Mouse (Mus musculus) erythroblast, embryonic 14.5 days (primary cell): Measurements from ENCODE around the gene Negr1. TPM values are rescaled to one million over a fixed set of nuclear protein-coding genes. Genes with fewer than 3 reads are reported as not detected.

ENCODE experiments used
- H3K27me3 ChIP-seq: 2 replicates; pipeline ENCODE4 v1.6.1; 2012; ENCODE audit warnings: inconsistent platforms; ENCODE audit not compliant: control insufficient read depth
- H3K36me3 ChIP-seq: 2 replicates; pipeline ENCODE4 v1.6.1; 2012; ENCODE audit warnings: mild to moderate bottlenecking, inconsistent platforms; ENCODE audit not compliant: control insufficient read depth
- H3K4me1 ChIP-seq: 2 replicates; pipeline ENCODE4 v1.6.1; 2012; ENCODE audit warnings: inconsistent platforms; ENCODE audit not compliant: control insufficient read depth
- H3K4me3 ChIP-seq: replicated peaks from 2 replicates; pipeline ENCODE3; 2012; ENCODE audit warnings: moderate library complexity, mild to moderate bottlenecking, inconsistent platforms
- H3K9me3 ChIP-seq: 2 replicates; pipeline ENCODE4 v1.6.1; 2012; ENCODE audit warnings: low read length, inconsistent platforms, mixed read lengths; ENCODE audit not compliant: control insufficient read depth
- GATA1 ChIP-seq: IDR thresholded peaks from 2 replicates; pipeline ENCODE4 v1.6.1; 2012; ENCODE audit warnings: low read length, inconsistent platforms, mixed read lengths
- TAL1 ChIP-seq: IDR thresholded peaks from 3 replicates; pipeline ENCODE4 v1.6.1; 2012; ENCODE audit warnings: low read length, inconsistent platforms, mixed read lengths
- polyA plus RNA-seq: library from polyadenylated mRNA; stranded (reverse); fragments of >175 nt; gene quantifications from 2 replicates; pipeline ENCODE4 v1.2.3, GENCODE M21; 2012

The Negr1 gene
- polyA plus RNA-seq, 1 experiment, result 0.02 TPM

DNA sequence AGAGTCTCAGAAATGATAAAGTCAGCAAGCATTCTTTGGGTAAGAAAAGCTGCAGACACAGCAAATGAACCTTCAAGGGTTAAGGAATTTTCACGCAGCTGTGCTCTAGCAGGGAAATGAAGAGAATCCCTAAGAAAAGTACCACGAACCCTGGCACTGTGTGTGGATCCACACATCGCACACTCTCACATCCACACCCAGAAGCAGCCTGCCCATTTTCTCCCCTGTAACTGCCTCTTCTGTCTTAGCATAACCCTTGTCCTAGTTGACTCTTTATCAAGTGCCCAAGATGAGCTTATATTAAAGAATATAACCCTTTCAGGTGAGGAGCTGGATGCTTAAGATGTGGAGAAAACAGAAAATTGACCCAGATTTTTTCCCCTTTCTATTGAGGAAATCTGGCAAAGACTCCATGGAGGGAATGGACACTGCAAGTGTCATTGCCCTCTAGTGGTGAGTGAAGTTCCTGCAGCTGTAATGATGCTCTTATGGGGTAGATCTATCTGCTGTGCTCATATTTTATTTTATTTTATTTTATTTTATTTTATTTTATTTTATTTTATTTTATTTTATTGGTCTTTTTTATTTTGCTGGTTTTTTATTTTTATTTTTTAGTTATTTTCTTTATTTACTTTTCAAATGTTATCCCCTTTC, 82.2 kb downstream of the Negr1 start:
- TF ChIP-seq TAL1, result no peak
- no peak for TF ChIP-seq GATA1
- Histone ChIP-seq H3K27me3 (no peaks in the 10 kb centered on the region), H3K36me3 (no peaks in the 10 kb centered on the region), H3K4me1 (no peaks in the 10 kb centered on the region), H3K4me3 (no peak overlapping the region), H3K9me3 (no peaks in the 10 kb centered on the region)

- TF ChIP-seq GATA1, result no peak
- TF ChIP-seq TAL1, result no peak
- H3K36me3 ChIP-seq, result no peaks in the 10 kb centered on the region
- H3K4me3 ChIP-seq, result no peak overlapping the region
- H3K9me3 ChIP-seq, result no peaks in the 10 kb centered on the region; the same call in 1 of the 2 replicates
- H3K27me3 ChIP-seq, result no peaks in the 10 kb centered on the region
- H3K4me1 ChIP-seq, result no peaks in the 10 kb centered on the region
These were observed 86.8 kb downstream of the Negr1 start for GRCm38 (mm10) chr3:156648378-156648777.

- peaks cover 3% of the 10 kb centered on the region; the same call in 1 of the 2 replicates for H3K9me3 ChIP-seq
- H3K36me3 ChIP-seq, result no peaks in the 10 kb centered on the region
- no peaks in the 10 kb centered on the region for H3K27me3 ChIP-seq
- H3K4me3 ChIP-seq, result no peak overlapping the region
- TF ChIP-seq GATA1, result no peak
- TF ChIP-seq TAL1, result no peak
- no peaks in the 10 kb centered on the region for H3K4me1 ChIP-seq
These were observed 101.0 kb downstream of the Negr1 start for GRCm38 (mm10) chr3:156662553-156662952.

- no peaks in the 10 kb centered on the region for H3K27me3 ChIP-seq
- no peaks in the 10 kb centered on the region for H3K36me3 ChIP-seq
- no peak overlapping the region for H3K4me3 ChIP-seq
- H3K9me3 ChIP-seq, result peaks cover 4% of the 10 kb centered on the region
- no peaks in the 10 kb centered on the region for H3K4me1 ChIP-seq
- TF ChIP-seq TAL1, result no peak
- TF ChIP-seq GATA1, result no peak
These were observed 111.0 kb downstream of the Negr1 start for GRCm38 (mm10) chr3:156672560-156672959.

GRCm38 (mm10) chr3:156690059-156690605, 128.5 kb downstream of the Negr1 start:
- Histone ChIP-seq H3K9me3 (peaks cover 11% of the 10 kb centered on the region; the same call in 1 of the 2 replicates), H3K36me3 (no peaks in the 10 kb centered on the region), H3K4me1 (no peaks in the 10 kb centered on the region), H3K4me3 (no peak overlapping the region), H3K27me3 (no peaks in the 10 kb centered on the region)
- TF ChIP-seq TAL1, result no peak
- TF ChIP-seq GATA1, result no peak

GRCm38 (mm10) chr3:156698687-156699086, 137.1 kb downstream of the Negr1 start:
- Histone ChIP-seq H3K9me3 (no peaks in the 10 kb centered on the region; the same call in 1 of the 2 replicates), H3K4me3 (no peak overlapping the region), H3K27me3 (no peaks in the 10 kb centered on the region), H3K36me3 (no peaks in the 10 kb centered on the region), H3K4me1 (no peaks in the 10 kb centered on the region)
- TF ChIP-seq TAL1, result no peak
- no peak for TF ChIP-seq GATA1

DNA sequence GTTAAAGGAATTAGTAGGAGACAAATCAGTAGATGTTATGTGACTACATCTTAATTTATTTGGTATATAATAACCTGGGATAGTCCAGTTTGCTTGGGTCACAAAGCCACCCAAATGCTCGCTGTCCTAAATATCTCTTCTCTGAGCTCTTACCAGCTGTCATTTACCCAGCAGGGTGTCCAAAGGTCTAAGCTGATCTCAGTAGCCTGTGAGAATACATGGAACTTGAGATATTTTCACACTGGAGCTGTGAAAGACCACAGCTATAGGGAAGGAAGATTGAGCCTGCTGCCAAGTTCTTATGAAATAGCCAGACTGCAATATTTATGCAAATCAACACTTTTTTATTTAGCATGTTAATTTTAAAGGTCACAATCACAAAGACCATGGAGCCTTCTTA, 141.6 kb downstream of the Negr1 start:
- Histone ChIP-seq H3K9me3 (no peaks in the 10 kb centered on the region; the same call in 1 of the 2 replicates), H3K4me3 (no peak overlapping the region), H3K36me3 (no peaks in the 10 kb centered on the region), H3K27me3 (no peaks in the 10 kb centered on the region), H3K4me1 (no peaks in the 10 kb centered on the region)
- TF ChIP-seq GATA1 (no peak), TAL1 (no peak)

DNA sequence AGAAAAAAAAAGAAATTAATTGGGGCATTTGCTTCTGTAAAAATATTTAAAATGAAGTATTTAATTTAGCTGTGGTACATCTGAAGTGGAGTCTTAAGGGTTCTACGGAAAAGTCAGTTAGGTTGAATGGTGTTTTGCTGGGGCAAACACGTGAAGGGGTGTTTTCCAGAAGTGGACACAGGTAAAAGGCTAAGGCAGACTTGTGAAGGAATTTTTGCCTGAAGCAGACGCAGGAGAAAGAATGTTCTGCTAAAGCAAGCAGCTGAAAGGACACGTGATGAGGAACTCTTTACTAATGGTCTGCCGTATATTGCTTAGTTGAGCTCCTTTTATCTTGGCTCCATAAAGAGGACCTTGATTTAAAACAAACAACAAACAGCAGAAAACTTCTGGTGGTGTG, 148.6 kb downstream of the Negr1 start:
- Histone ChIP-seq H3K4me1 (no peaks in the 10 kb centered on the region), H3K36me3 (no peaks in the 10 kb centered on the region), H3K4me3 (no peak overlapping the region), H3K9me3 (no peaks in the 10 kb centered on the region), H3K27me3 (no peaks in the 10 kb centered on the region)
- no peak for TF ChIP-seq TAL1
- no peak for TF ChIP-seq GATA1

GRCm38 (mm10) chr3:156710693-156711092, 149.1 kb downstream of the Negr1 start:
- no peak overlapping the region for H3K4me3 ChIP-seq
- no peaks in the 10 kb centered on the region for H3K4me1 ChIP-seq
- H3K27me3 ChIP-seq, result no peaks in the 10 kb centered on the region
- H3K36me3 ChIP-seq, result no peaks in the 10 kb centered on the region
- H3K9me3 ChIP-seq, result no peaks in the 10 kb centered on the region
- TF ChIP-seq TAL1, result no peak
- no peak for TF ChIP-seq GATA1
